Mouse (Mus musculus) intestine, postnatal 0 days (tissue): ENCODE data around the gene Rbm24. TPM values are rescaled to one million over a fixed set of nuclear protein-coding genes. Genes with fewer than 3 reads are reported as not detected.

Experiments used
- ATAC-seq: fragments of 200-750 bp; cut with Nextera tagmentation; 2 replicates; pipeline ENCODE4 v1.8.0; 2017; ENCODE audit warnings: mild to moderate bottlenecking, moderate TSS enrichment, moderate library complexity
- H3K27ac ChIP-seq: fragments of 300-500 bp; sonication (generic); 2 replicates; pipeline ENCODE4 v1.5.1; 2014; ENCODE audit warnings: mild to moderate bottlenecking, low read depth, low read length, moderate library complexity
- H3K27me3 ChIP-seq: fragments of 300-500 bp; sonication (generic); replicated peaks from 2 replicates; pipeline ENCODE4 v1.6.1; 2014; ENCODE audit warnings: low read length, mixed read lengths; ENCODE audit not compliant: control insufficient read depth, insufficient read depth
- H3K36me3 ChIP-seq: fragments of 300-500 bp; sonication (generic); 2 replicates; pipeline ENCODE4 v1.6.1; 2014; ENCODE audit warnings: mild to moderate bottlenecking, moderate library complexity; ENCODE audit not compliant: control insufficient read depth, insufficient read depth
- H3K4me1 ChIP-seq: fragments of 300-500 bp; sonication (generic); replicated peaks from 2 replicates; pipeline ENCODE4 v1.6.1; 2014; ENCODE audit warnings: antibody characterized with exemption, low read length, mixed read lengths; ENCODE audit not compliant: control insufficient read depth, insufficient read depth
- H3K4me2 ChIP-seq: fragments of 300-500 bp; sonication (generic); replicated peaks from 2 replicates; pipeline ENCODE4 v1.6.1; 2014; ENCODE audit warnings: low read depth, mild to moderate bottlenecking, moderate library complexity
- H3K4me3 ChIP-seq: fragments of 300-500 bp; sonication (generic); 2 replicates; pipeline ENCODE4 v1.5.1; 2014; ENCODE audit warnings: low read depth, low read length
- H3K9ac ChIP-seq: fragments of 300-500 bp; sonication (generic); 2 replicates; pipeline ENCODE4 v1.6.1; 2014; ENCODE audit warnings: mild to moderate bottlenecking, low read depth, low read length
- H3K9me3 ChIP-seq: fragments of 300-500 bp; sonication (generic); 2 replicates; pipeline ENCODE4 v1.6.1; 2016; ENCODE audit warnings: mixed run types; ENCODE audit not compliant: control insufficient read depth
- CTCF ChIP-seq: sonication (generic); IDR thresholded peaks from 2 replicates; pipeline ENCODE4 v1.5.1; 2016; ENCODE audit warnings: low read depth, mild to moderate bottlenecking, control low read depth, antibody characterized with exemption, moderate library complexity
- WGBS: fragments of 180-500 bp; shearing (Covaris S2); extraction: QIAGEN DNeasy Blood & Tissue Kit; methylation state at CpG from one replicate; pipeline ENCODE4 v1.1.7; 2014; 5-methylcytosine and 5-hydroxymethylcytosine counted together
- polyA plus RNA-seq: library from polyadenylated mRNA; unstranded; fragments of >200 nt; fragmentation: Nextera tagmentation; extraction: Ambion mirVana; gene quantifications from 2 replicates; pipeline ENCODE4 v1.2.1, GENCODE M21; 2015

The Rbm24 gene
- polyA plus RNA-seq, 1 experiment from 2014 or later, result 2.8 TPM

- 89% methylated on average over 2 of the region's 2 CpGs for WGBS
- Histone ChIP-seq H3K4me2 (no peak overlapping the region), H3K4me3 (no peak overlapping the region), H3K9me3 (no peaks in the 10 kb centered on the region), H3K9ac (no peak overlapping the region), H3K36me3 (no peaks in the 10 kb centered on the region), H3K27ac (no peak overlapping the region), H3K27me3 (no peaks in the 10 kb centered on the region), H3K4me1 (no peaks in the 10 kb centered on the region)
- ATAC-seq, result no peak
- TF ChIP-seq CTCF, result no peak
Measured at GRCm38 (mm10) chr13:46448276-46448675, 30.0 kb downstream of the Rbm24 start.

- no peak overlapping the region for H3K27ac ChIP-seq
- H3K36me3 ChIP-seq, result no peaks in the 10 kb centered on the region
- ATAC-seq, result no peak
- H3K9ac ChIP-seq, result no peak overlapping the region
- WGBS, result 82% methylated on average over 4 of the region's 4 CpGs
- no peak overlapping the region for H3K4me3 ChIP-seq
- H3K27me3 ChIP-seq, result no peaks in the 10 kb centered on the region
- H3K4me2 ChIP-seq, result no peak overlapping the region
- no peaks in the 10 kb centered on the region for H3K4me1 ChIP-seq
- H3K9me3 ChIP-seq, result no peaks in the 10 kb centered on the region
- TF ChIP-seq CTCF, result no peak
Measured at GRCm38 (mm10) chr13:46449955-46450354, 31.7 kb downstream of the Rbm24 start.

GRCm38 (mm10) chr13:46450623-46451022 is 32.4 kb downstream of the Rbm24 start:
- TF ChIP-seq CTCF, result no peak
- H3K4me2 ChIP-seq, result no peak overlapping the region
- WGBS, result 81% methylated on average over 7 of the region's 7 CpGs
- no peaks in the 10 kb centered on the region for H3K9me3 ChIP-seq
- no peak overlapping the region for H3K9ac ChIP-seq
- no peaks in the 10 kb centered on the region for H3K27me3 ChIP-seq
- no peaks in the 10 kb centered on the region for H3K36me3 ChIP-seq
- ATAC-seq, result no peak
- no peak overlapping the region for H3K4me3 ChIP-seq
- no peak overlapping the region for H3K27ac ChIP-seq
- H3K4me1 ChIP-seq, result no peaks in the 10 kb centered on the region

- Histone ChIP-seq H3K36me3 (no peaks in the 10 kb centered on the region), H3K4me1 (no peaks in the 10 kb centered on the region), H3K27ac (no peak overlapping the region), H3K4me2 (no peak overlapping the region), H3K27me3 (no peaks in the 10 kb centered on the region), H3K9ac (no peak overlapping the region), H3K4me3 (no peak overlapping the region), H3K9me3 (no peaks in the 10 kb centered on the region)
- TF ChIP-seq CTCF, result no peak
- no peak for ATAC-seq
- 70% methylated on average over 3 of the region's 3 CpGs for WGBS
Measured at GRCm38 (mm10) chr13:46451548-46451947, 33.3 kb downstream of the Rbm24 start.

- Histone ChIP-seq H3K4me3 (no peak overlapping the region), H3K4me1 (no peaks in the 10 kb centered on the region), H3K27me3 (no peaks in the 10 kb centered on the region), H3K9ac (no peak overlapping the region), H3K27ac (no peak overlapping the region), H3K9me3 (no peaks in the 10 kb centered on the region), H3K36me3 (no peaks in the 10 kb centered on the region), H3K4me2 (no peak overlapping the region)
- WGBS, result 90% methylated on average over 10 of the region's 10 CpGs
- TF ChIP-seq CTCF, result no peak
- ATAC-seq, result no peak
Measured at GRCm38 (mm10) chr13:46459546-46459945, 41.3 kb downstream of the Rbm24 start.

- no peaks in the 10 kb centered on the region for H3K36me3 ChIP-seq
- no peak overlapping the region for H3K4me2 ChIP-seq
- ATAC-seq, result no peak
- H3K9ac ChIP-seq, result no peak overlapping the region
- WGBS, result 89% methylated on average over 4 of the region's 4 CpGs
- no peak for TF ChIP-seq CTCF
- H3K4me3 ChIP-seq, result no peak overlapping the region
- H3K27ac ChIP-seq, result no peak overlapping the region
- no peaks in the 10 kb centered on the region for H3K4me1 ChIP-seq
- no peaks in the 10 kb centered on the region for H3K27me3 ChIP-seq
- no peaks in the 10 kb centered on the region for H3K9me3 ChIP-seq
Measured at GRCm38 (mm10) chr13:46462280-46462679, 44.0 kb downstream of the Rbm24 start.

- H3K4me2 ChIP-seq, result no peak overlapping the region
- no peaks in the 10 kb centered on the region for H3K4me1 ChIP-seq
- no peaks in the 10 kb centered on the region for H3K27me3 ChIP-seq
- ATAC-seq, result no peak
- WGBS, result 66% methylated on average over 3 of the region's 3 CpGs
- H3K36me3 ChIP-seq, result no peaks in the 10 kb centered on the region
- no peaks in the 10 kb centered on the region for H3K9me3 ChIP-seq
- no peak overlapping the region for H3K27ac ChIP-seq
- no peak overlapping the region for H3K4me3 ChIP-seq
- no peak overlapping the region for H3K9ac ChIP-seq
- no peak for TF ChIP-seq CTCF
Measured at GRCm38 (mm10) chr13:46463764-46464163, 45.5 kb downstream of the Rbm24 start.
